ENCODE assay signal across 15 mouse cellular contexts in the genomic region with DNA sequence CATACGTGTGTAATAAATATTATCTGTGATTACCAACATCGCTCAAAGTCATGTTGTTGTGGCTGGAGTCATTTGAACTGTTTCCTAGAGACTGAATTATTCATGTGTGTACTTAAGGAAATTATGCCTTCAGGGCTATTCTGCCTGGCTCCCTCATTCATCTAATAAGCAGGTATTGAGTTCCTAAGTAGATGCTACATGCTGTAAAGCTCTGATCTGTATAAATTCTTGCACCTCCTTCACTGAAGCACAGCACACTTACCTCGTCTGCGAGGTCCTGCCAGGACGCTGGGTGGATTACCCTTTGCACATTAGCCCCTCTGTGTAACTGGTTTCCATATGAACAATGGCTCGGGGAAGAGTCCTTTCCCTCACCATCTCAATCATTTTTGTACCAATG. TPM values are rescaled to one million over a fixed set of nuclear protein-coding genes. Genes with fewer than 3 reads are reported as not detected.
DNase-seq lines count a peak whose midpoint lies in the region; ATAC-seq lines count a peak whose summit lies in the region.
"Had no signal": no experiment of that assay in that cellular context is flagged by ENCODE, and none has a peak within 500 bp of the region (broad histone marks: within the 10 kb centered on the region; RNA-seq: fewer than 3 reads in every experiment).

No protein-coding gene starts in this region.

- DNase-seq in embryo, embryonic 10.5 days (ENCODE audit: low spot score): peak; percentile 14
- DNase-seq in embryo, embryonic 11 days: no peak
- peak; percentile 47 for DNase-seq in forebrain, embryonic 11.5 days (ENCODE audit: low spot score)
- no peak for DNase-seq in hindbrain, embryonic 14.5 days (ENCODE audit: low spot score)
- no peak for DNase-seq in right cerebral cortex, postnatal 25 days
- no peak for DNase-seq in urinary bladder, adult 18-20 months (ENCODE audit: low spot score in 2 of 2)
- DNase-seq: adrenal gland, adult 2 months; cerebellum, postnatal 25 days had no signal

- no peaks in the 10 kb centered on the region for H3K36me3 ChIP-seq in forebrain, embryonic 11.5 days (ENCODE audit: control insufficient read depth, insufficient read depth, low read length)
- H3K36me3 ChIP-seq in hindbrain, embryonic 14.5 days (replicated peaks; ENCODE audit: control insufficient read depth, insufficient read depth): no peaks in the 10 kb centered on the region
- no peaks in the 10 kb centered on the region for H3K36me3 ChIP-seq in midbrain, embryonic 16.5 days (ENCODE audit: control insufficient read depth, insufficient read depth, low read length)
- no peaks in the 10 kb centered on the region for H3K36me3 ChIP-seq in liver, embryonic 12.5 days
- H3K36me3 ChIP-seq: heart, embryonic 15.5 days had no signal

- ATAC-seq in forebrain, embryonic 11.5 days (replicated peaks; ENCODE audit: low FRiP score): no peak
- ATAC-seq in hindbrain, embryonic 14.5 days (ENCODE audit: low FRiP score): no peak
- no peak for ATAC-seq in midbrain, embryonic 16.5 days
- ATAC-seq in liver, embryonic 12.5 days: no peak
- ATAC-seq: intestine, postnatal 0 days had no signal

- H3K27ac ChIP-seq in forebrain, embryonic 11.5 days (ENCODE audit: low read depth, low read length): peak overlapping the region; percentile 21; the same call in 1 of the 2 replicates
- peak overlapping the region; percentile 100 for H3K27ac ChIP-seq in hindbrain, embryonic 14.5 days
- H3K27ac ChIP-seq in midbrain, embryonic 16.5 days (ENCODE audit: low read length): peak overlapping the region; percentile 99
- no peak overlapping the region for H3K27ac ChIP-seq in liver, embryonic 12.5 days
- H3K27ac ChIP-seq: heart, embryonic 15.5 days; liver, embryonic 14.5 days; macrophage had no signal

- H3K9me3 ChIP-seq in forebrain, embryonic 11.5 days (ENCODE audit: control insufficient read depth, low read length): no peaks in the 10 kb centered on the region
- H3K9me3 ChIP-seq in hindbrain, embryonic 14.5 days (ENCODE audit: control insufficient read depth, low read length): no peaks in the 10 kb centered on the region
- H3K9me3 ChIP-seq in midbrain, embryonic 16.5 days (replicated peaks; ENCODE audit: control insufficient read depth, low read length, poor library complexity, severe bottlenecking): no peaks in the 10 kb centered on the region
- H3K9me3 ChIP-seq in liver, embryonic 12.5 days (replicated peaks): no peaks in the 10 kb centered on the region
- H3K9me3 ChIP-seq: heart, embryonic 15.5 days had no signal

- no peak overlapping the region for H3K4me2 ChIP-seq in forebrain, embryonic 11.5 days (ENCODE audit: low read depth, low read length, severe bottlenecking)
- no peak overlapping the region for H3K4me2 ChIP-seq in hindbrain, embryonic 14.5 days (replicated peaks)
- H3K4me2 ChIP-seq in midbrain, embryonic 16.5 days (ENCODE audit: low read length): 0 out of 2 replicates have a peak overlapping the region, but pooled peaks have one; percentile 19
- H3K4me2 ChIP-seq in liver, embryonic 12.5 days: no peak overlapping the region
- H3K4me2 ChIP-seq: heart, embryonic 15.5 days had no signal

- peaks cover 11% of the 10 kb centered on the region; the same call in 1 of the 2 replicates for H3K4me1 ChIP-seq in forebrain, embryonic 11.5 days (replicated peaks; ENCODE audit: control insufficient read depth, insufficient read depth, low read length)
- H3K4me1 ChIP-seq in hindbrain, embryonic 14.5 days (replicated peaks; ENCODE audit: control insufficient read depth, insufficient read depth, low read length): peaks cover 19% of the 10 kb centered on the region; the same call in 1 of the 2 replicates
- peaks cover 19% of the 10 kb centered on the region for H3K4me1 ChIP-seq in midbrain, embryonic 16.5 days (ENCODE audit: control insufficient read depth, insufficient read depth, low read length)
- peaks cover 25% of the 10 kb centered on the region for H3K4me1 ChIP-seq in liver, embryonic 12.5 days

- no peak overlapping the region for H3K4me3 ChIP-seq in forebrain, embryonic 11.5 days (ENCODE audit: low read depth, low read length)
- no peak overlapping the region for H3K4me3 ChIP-seq in hindbrain, embryonic 14.5 days (replicated peaks; ENCODE audit: low read length)
- H3K4me3 ChIP-seq in midbrain, embryonic 16.5 days (ENCODE audit: low read depth, low read length): no peak overlapping the region
- H3K4me3 ChIP-seq in liver, embryonic 12.5 days: no peak overlapping the region
- H3K4me3 ChIP-seq: heart, embryonic 15.5 days; myocyte had no signal

- H3K27me3 ChIP-seq in forebrain, embryonic 11.5 days (ENCODE audit: control insufficient read depth, insufficient read depth, low read length): no peaks in the 10 kb centered on the region
- H3K27me3 ChIP-seq in hindbrain, embryonic 14.5 days (ENCODE audit: control insufficient read depth, insufficient read depth, low read length): no peaks in the 10 kb centered on the region
- no peaks in the 10 kb centered on the region for H3K27me3 ChIP-seq in midbrain, embryonic 16.5 days (ENCODE audit: control insufficient read depth, insufficient read depth, low read depth, low read length)
- peaks cover 48% of the 10 kb centered on the region for H3K27me3 ChIP-seq in liver, embryonic 12.5 days (replicated peaks)
- H3K27me3 ChIP-seq: heart, embryonic 15.5 days had no signal

- 52% methylated on average over 6 of the region's 6 CpGs for WGBS in forebrain, embryonic 11.5 days
- 32% methylated on average over 6 of the region's 6 CpGs for WGBS in hindbrain, embryonic 14.5 days
- 21% methylated on average over 6 of the region's 6 CpGs for WGBS in midbrain, embryonic 16.5 days
- WGBS in liver, embryonic 12.5 days (ENCODE audit: insufficient replicate concordance): 66% methylated on average over 6 of the region's 6 CpGs

- no peak overlapping the region for H3K9ac ChIP-seq in forebrain, embryonic 11.5 days (ENCODE audit: low read length)
- H3K9ac ChIP-seq in hindbrain, embryonic 14.5 days: peak overlapping the region; percentile 100; the same call in 1 of the 2 replicates
- H3K9ac ChIP-seq in midbrain, embryonic 16.5 days (ENCODE audit: low read depth, low read length): peak overlapping the region; percentile 4; the same call in 1 of the 2 replicates
- H3K9ac ChIP-seq in liver, embryonic 12.5 days: no peak overlapping the region
- H3K9ac ChIP-seq: heart, embryonic 15.5 days; liver, embryonic 14.5 days had no signal

RNA-seq across cellular contexts. Expression of gene Mex3b, which starts 3.8 kb away (rescaled TPM):
- polyA plus RNA-seq in forebrain, embryonic 11.5 days (2014; fragmentation: Nextera tagmentation; extraction: Ambion mirVana): 36.0 and 42.7 TPM in 2 replicates
- polyA plus RNA-seq in hindbrain, embryonic 14.5 days (2014; fragmentation: Nextera tagmentation; extraction: Ambion mirVana): 35.0 and 36.1 TPM in 2 replicates
- 25.0 and 36.7 TPM in 2 replicates for polyA plus RNA-seq in midbrain, embryonic 16.5 days (2015; fragmentation: Nextera tagmentation; extraction: Ambion mirVana)
- polyA plus RNA-seq in liver, embryonic 12.5 days (2016; fragmentation: Nextera tagmentation; extraction: Ambion mirVana): 2.7 and 3.2 TPM in 2 replicates

Comparison
In these comparisons a context has a peak if more than half of its experiments do, and no peak if none do; other contexts are left out.
1. DNase-seq: peak in embryo, embryonic 10.5 days (single experiment) and forebrain, embryonic 11.5 days (single experiment); none in embryo, embryonic 11 days (single experiment), hindbrain, embryonic 14.5 days (single experiment), right cerebral cortex, postnatal 25 days (single experiment) and urinary bladder, adult 18-20 months (0 of 2).
2. H3K9ac ChIP-seq: peak in hindbrain, embryonic 14.5 days (single experiment) and midbrain, embryonic 16.5 days (single experiment); none in forebrain, embryonic 11.5 days (single experiment) and liver, embryonic 12.5 days (single experiment).